ENCODE assay signal across 10 mouse cellular contexts in the genomic region with DNA sequence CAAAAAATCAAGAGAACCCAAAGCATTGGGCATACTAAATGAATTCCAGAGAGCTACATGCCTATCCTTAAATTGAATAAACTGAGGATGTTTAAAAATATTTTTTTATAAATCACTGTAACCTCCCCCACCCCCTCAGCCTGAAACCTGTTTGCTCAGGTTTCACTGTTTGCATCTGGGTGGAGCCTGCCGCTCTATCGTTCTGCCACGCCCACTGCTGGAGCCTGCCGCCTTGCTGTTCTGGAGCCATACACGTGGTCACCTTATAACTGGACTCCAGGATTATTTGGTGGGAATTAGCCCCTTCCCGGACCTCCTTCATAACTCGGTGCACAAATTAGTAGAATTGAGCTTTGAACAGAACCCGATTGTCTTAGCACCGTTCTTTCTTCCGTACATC. TPM values are rescaled to one million over a fixed set of nuclear protein-coding genes. Genes with fewer than 3 reads are reported as not detected.
A peak's percentile ranks its signal among the peaks of the same experiment; 100 is the strongest.
DNase-seq lines count a peak whose midpoint lies in the region; ATAC-seq and TF ChIP-seq lines count a peak whose summit lies in the region.
"Not testable (repeated sequence)": the region's sequence is repeated elsewhere in the genome, so short reads cannot be mapped to it uniquely, and the experiment has no call there.
"Had no signal": no experiment of that assay in that cellular context is flagged by ENCODE, and none has a peak within 500 bp of the region (broad histone marks: within the 10 kb centered on the region; RNA-seq: fewer than 3 reads in every experiment).

No protein-coding gene starts in this region.

- peak overlapping the region; percentile 34 for H3K4me2 ChIP-seq in heart, embryonic 13.5 days
- peak overlapping the region; percentile 12; the same call in 1 of the 2 replicates for H3K4me2 ChIP-seq in hindbrain, embryonic 16.5 days (ENCODE audit: low read length)
- peak overlapping the region; percentile 14; the same call in 1 of the 2 replicates for H3K4me2 ChIP-seq in limb, embryonic 13.5 days (replicated peaks)
- H3K4me2 ChIP-seq in liver, postnatal 0 days (ENCODE audit: low read depth, low read length); stomach, postnatal 0 days (replicated peaks; ENCODE audit: low read depth): not testable (repeated sequence)

- peaks cover 22% of the 10 kb centered on the region for H3K27me3 ChIP-seq in heart, embryonic 13.5 days (replicated peaks)
- not testable (repeated sequence) for H3K27me3 ChIP-seq in hindbrain, embryonic 16.5 days (replicated peaks; ENCODE audit: control insufficient read depth, insufficient read depth, low read length); kidney, adult 2 months (replicated peaks; ENCODE audit: control insufficient read depth, insufficient read depth, low read length); limb, embryonic 13.5 days; liver, postnatal 0 days (ENCODE audit: insufficient read depth, low read length); stomach, postnatal 0 days (ENCODE audit: control insufficient read depth, insufficient read depth, low read length)

- not testable (repeated sequence) for H3K9me3 ChIP-seq in heart, embryonic 13.5 days; hindbrain, embryonic 16.5 days (ENCODE audit: control insufficient read depth, low read length); limb, embryonic 13.5 days; liver, postnatal 0 days (ENCODE audit: low read length); stomach, postnatal 0 days (ENCODE audit: control insufficient read depth, low read length)

- not testable (repeated sequence) for TF ChIP-seq CTCF in kidney, adult 2 months (conservative IDR thresholded peaks at IDR 0.05; ENCODE audit: insufficient read depth, insufficient read length, low read depth, low read length); liver, postnatal 0 days (IDR thresholded peaks at IDR 0.05; ENCODE audit: low read depth); stomach, postnatal 0 days (IDR thresholded peaks at IDR 0.05; ENCODE audit: low read depth)

- not testable (repeated sequence) for H3K4me1 ChIP-seq in heart, embryonic 13.5 days; hindbrain, embryonic 16.5 days (ENCODE audit: control insufficient read depth, insufficient read depth, low read depth, low read length); kidney, adult 2 months (ENCODE audit: control insufficient read depth, insufficient read depth, low read length); limb, embryonic 13.5 days; liver, postnatal 0 days (ENCODE audit: insufficient read depth); stomach, postnatal 0 days (replicated peaks; ENCODE audit: control insufficient read depth, insufficient read depth)

- not testable (repeated sequence) for H3K27ac ChIP-seq in heart, embryonic 13.5 days (replicated peaks); hindbrain, embryonic 16.5 days (ENCODE audit: low read depth, low read length); kidney, adult 2 months (ENCODE audit: insufficient read depth, low read depth, low read length); limb, embryonic 13.5 days; liver, postnatal 0 days (ENCODE audit: low read depth); stomach, postnatal 0 days (replicated peaks)

- TF ChIP-seq EP300 in liver, postnatal 0 days (IDR thresholded peaks at IDR 0.05; ENCODE audit: low read depth); stomach, postnatal 0 days (optimal IDR thresholded peaks at IDR 0.05): not testable (repeated sequence)

- H3K36me3 ChIP-seq in heart, embryonic 13.5 days; hindbrain, embryonic 16.5 days (ENCODE audit: control insufficient read depth, insufficient read depth, low read length); kidney, adult 2 months (ENCODE audit: control insufficient read depth, insufficient read depth, low read length); limb, embryonic 13.5 days; liver, postnatal 0 days (replicated peaks; ENCODE audit: insufficient read depth, low read length); stomach, postnatal 0 days (ENCODE audit: control insufficient read depth, insufficient read depth, low read length): not testable (repeated sequence)

- ATAC-seq in heart, embryonic 13.5 days (ENCODE audit: extremely low read depth, insufficient number of reproducible peaks, low FRiP score, low TSS enrichment); hindbrain, embryonic 16.5 days; limb, embryonic 13.5 days (ENCODE audit: low FRiP score, low read depth); stomach, postnatal 0 days (ENCODE audit: low FRiP score, low TSS enrichment): not testable (repeated sequence)
- ATAC-seq in liver, postnatal 0 days, result peak; percentile 65

- not testable (repeated sequence) for H3K4me3 ChIP-seq in heart, embryonic 13.5 days; hindbrain, embryonic 16.5 days (ENCODE audit: low read length); kidney, adult 2 months (ENCODE audit: insufficient read depth, low read depth, low read length); limb, embryonic 13.5 days; liver, postnatal 0 days (ENCODE audit: low read depth, low read length); stomach, postnatal 0 days (ENCODE audit: low read depth, low read length)

- not testable (repeated sequence) for TF ChIP-seq POLR2A in kidney, adult 2 months (IDR thresholded peaks at IDR 0.05; ENCODE audit: low read depth, low read length)

- peak; percentile 10 for DNase-seq in kidney, adult 2 months
- not testable (repeated sequence) for DNase-seq in liver, postnatal 0 days
- DNase-seq in lung, postnatal 36 days, result peak; percentile 25
- peak; percentile 23 for DNase-seq in stomach, postnatal 0 days (ENCODE audit: low spot score)
- DNase-seq in urinary bladder, postnatal 14 days (ENCODE audit: low spot score), result peak; percentile 21

- H3K9ac ChIP-seq in heart, embryonic 13.5 days; hindbrain, embryonic 16.5 days (ENCODE audit: low read depth, low read length); limb, embryonic 13.5 days; liver, postnatal 0 days (replicated peaks); stomach, postnatal 0 days (ENCODE audit: low read length): not testable (repeated sequence)

- WGBS in heart, embryonic 13.5 days, result 46% methylated on average over 10 of the region's 10 CpGs
- 61% methylated on average over 10 of the region's 10 CpGs for WGBS in hindbrain, embryonic 16.5 days
- WGBS in kidney, adult 2 months, result 60% methylated on average over 10 of the region's 10 CpGs
- WGBS in limb, embryonic 13.5 days, result 57% methylated on average over 10 of the region's 10 CpGs
- 63% methylated on average over 10 of the region's 10 CpGs for WGBS in liver, postnatal 0 days (ENCODE audit: insufficient replicate concordance)
- WGBS in stomach, postnatal 0 days, result 48% methylated on average over 10 of the region's 10 CpGs

RNA-seq across cellular contexts. Expression of gene Adgb, which starts 5.3 kb away (rescaled TPM):
- 0.14 and 0.15 TPM in 2 replicates for polyA plus RNA-seq in heart, embryonic 13.5 days (2015; fragmentation: Nextera tagmentation; extraction: Ambion mirVana)
- polyA plus RNA-seq in hindbrain, embryonic 16.5 days (2015; fragmentation: Nextera tagmentation; extraction: Ambion mirVana), result 0.30 and 0.31 TPM in 2 replicates
- polyA plus RNA-seq in kidney, adult 2 months (2012; rRNA removed), result 0.07 and 0.09 TPM in 2 replicates
- 0.46 and 0.56 TPM in 2 replicates for polyA plus RNA-seq in limb, embryonic 13.5 days (2015; fragmentation: Nextera tagmentation; extraction: Ambion mirVana)
- 0.78 and 0.81 TPM in 2 replicates for polyA plus RNA-seq in liver, postnatal 0 days (2015; fragmentation: Nextera tagmentation; extraction: Ambion mirVana)
- 0.08 and 0.13 TPM in 2 replicates for polyA plus RNA-seq in stomach, postnatal 0 days (2015; fragmentation: Nextera tagmentation; extraction: Ambion mirVana)
- polyA plus RNA-seq: G1E, Patski had no signal
